Mouse (Mus musculus): ENCODE data around the gene C130050O18Rik. TPM values are rescaled to one million over a fixed set of nuclear protein-coding genes. Genes with fewer than 3 reads are reported as not detected.

Gene C130050O18Rik
- polyA plus RNA-seq, 1 experiment = not detected

- Histone ChIP-seq H3K4me3 (ENCODE audit: insufficient read depth, low read depth, low read length) (no peak overlapping the region), H3K27ac (replicated peaks; ENCODE audit: low read depth, low read length) (peak overlapping the region; percentile 40), H3K4me1 (ENCODE audit: control insufficient read depth, insufficient read depth, insufficient read length, low read length) (peaks cover 50% of the 10 kb centered on the region)
Measured at GRCm38 (mm10) chr5:139373889-139374444, 31.1 kb upstream of the C130050O18Rik start.

DNA sequence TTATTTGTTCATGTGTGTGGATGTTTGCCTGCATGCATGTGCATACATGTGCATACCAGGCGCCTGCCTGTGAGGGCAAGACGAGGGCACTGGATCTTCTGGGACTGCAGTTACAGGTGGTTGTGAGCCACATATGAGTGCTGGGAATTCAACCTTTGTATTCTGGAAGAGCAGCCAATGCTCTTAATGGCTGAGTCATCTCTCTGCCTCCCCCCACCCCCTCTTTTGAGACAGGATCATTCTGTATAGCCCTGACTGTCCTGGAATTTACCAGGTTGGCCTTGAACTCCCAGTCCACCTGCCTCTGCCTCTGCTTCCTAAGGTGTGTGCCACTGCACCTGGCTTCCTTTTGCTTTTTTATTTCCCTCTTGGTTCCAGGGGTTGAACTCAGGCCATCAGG is 30.2 kb upstream of the C130050O18Rik start:
- H3K4me3 ChIP-seq (ENCODE audit: insufficient read depth, low read depth, low read length) = no peak overlapping the region
- H3K27ac ChIP-seq (replicated peaks; ENCODE audit: low read depth, low read length) = no peak overlapping the region
- peaks cover 58% of the 10 kb centered on the region for H3K4me1 ChIP-seq (ENCODE audit: control insufficient read depth, insufficient read depth, insufficient read length, low read length)

DNA sequence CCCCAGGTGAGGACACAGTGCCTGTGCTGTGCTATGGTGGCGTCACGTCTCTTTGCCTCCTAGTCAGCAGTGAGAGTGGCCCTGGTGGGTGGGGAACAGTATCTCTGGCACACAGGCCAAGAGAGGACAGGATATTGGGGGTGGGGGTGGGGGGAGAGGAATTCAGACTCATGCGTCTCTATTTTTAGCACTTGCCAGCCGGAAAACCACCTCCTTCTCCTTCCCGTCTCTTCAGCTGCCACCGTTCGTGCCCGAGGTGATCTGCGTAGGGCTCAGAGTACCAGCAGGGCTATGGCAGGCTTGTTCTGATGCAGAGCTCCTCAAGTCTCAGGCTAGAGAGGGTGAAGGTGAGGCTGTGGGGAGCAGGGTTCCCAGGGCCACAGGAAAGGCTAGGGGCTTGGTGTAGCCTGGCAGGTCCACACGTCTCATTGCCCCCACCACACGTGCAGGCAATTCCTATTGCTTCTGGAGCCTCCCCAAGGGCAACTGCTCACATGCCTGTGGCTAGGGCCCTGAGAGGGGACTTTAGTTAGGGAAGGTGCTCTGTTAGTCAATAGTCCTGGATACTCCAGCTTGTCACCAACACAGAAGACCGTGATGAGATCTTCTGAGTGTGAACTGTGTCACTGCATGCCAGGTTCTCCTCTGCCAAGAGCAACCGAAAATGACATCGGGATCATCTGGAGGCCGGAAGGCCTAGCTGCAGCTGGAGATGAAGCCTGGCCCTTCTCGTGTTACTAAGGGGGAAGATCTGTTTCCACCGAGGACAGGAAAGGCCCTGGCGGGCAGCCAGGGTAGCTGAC is 27.4 kb upstream of the C130050O18Rik start, which contains the start of gene Gpr146:
Gpr146 (plus strand) TSS at position 230 of the 803 bp plus-strand sequence.
- Histone ChIP-seq H3K27ac (replicated peaks; ENCODE audit: low read depth, low read length) (peak within 1 kb of the TSS; percentile 95), H3K4me3 (ENCODE audit: insufficient read depth, low read depth, low read length) (no peak within 1 kb of the TSS), H3K4me1 (ENCODE audit: control insufficient read depth, insufficient read depth, insufficient read length, low read length) (peaks cover 50% of the 10 kb centered on the region)

DNA sequence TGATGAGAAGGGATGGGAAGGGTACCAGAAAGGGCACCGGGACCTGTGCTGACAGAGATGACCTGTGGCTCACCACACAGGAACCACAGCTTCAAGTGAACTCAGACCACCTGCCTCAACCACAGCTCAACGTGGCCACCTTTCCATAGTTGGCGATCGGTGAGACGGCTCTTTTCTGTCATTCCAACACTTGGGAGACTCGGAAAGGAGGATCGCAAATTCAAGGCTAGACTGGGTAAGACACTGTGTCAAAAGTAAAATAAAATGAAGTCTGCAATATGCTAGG is 26.9 kb upstream of the C130050O18Rik start:
- no peak overlapping the region for H3K4me3 ChIP-seq (ENCODE audit: insufficient read depth, low read depth, low read length)
- H3K4me1 ChIP-seq (ENCODE audit: control insufficient read depth, insufficient read depth, insufficient read length, low read length) = peaks cover 52% of the 10 kb centered on the region
- peak overlapping the region; percentile 95 for H3K27ac ChIP-seq (replicated peaks; ENCODE audit: low read depth, low read length)

DNA sequence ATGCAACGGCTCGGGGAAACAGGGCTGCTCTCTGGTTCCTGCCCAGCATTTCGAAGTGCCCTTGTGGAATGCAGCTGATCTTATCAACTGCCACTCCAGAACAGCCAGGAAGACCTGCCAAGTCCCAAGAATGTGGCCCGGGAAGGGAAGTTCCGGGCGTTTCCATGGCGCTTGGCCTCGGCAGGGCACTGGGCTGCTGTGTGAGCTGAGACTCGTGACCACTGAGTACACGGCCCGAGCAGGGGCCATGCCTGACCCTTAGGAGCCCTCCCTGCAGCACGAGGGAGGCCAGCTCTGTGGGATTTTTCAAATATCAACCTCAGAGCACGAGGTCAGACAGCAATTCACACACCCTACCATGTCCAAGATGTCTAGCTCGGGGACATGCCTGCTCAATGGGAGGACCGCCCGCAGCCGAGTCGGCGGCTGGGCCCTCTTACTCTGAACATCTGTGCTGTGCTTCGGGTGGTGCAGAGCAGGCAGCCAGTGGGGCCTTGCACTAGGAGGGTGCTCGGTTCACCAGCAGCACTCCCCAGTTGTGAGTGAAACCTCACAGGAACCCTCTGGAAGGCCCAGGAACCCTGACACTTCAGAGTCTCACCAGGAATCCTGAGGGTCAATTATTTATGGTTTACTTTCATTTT is 26.0 kb upstream of the C130050O18Rik start:
- peak overlapping the region; percentile 95 for H3K27ac ChIP-seq (replicated peaks; ENCODE audit: low read depth, low read length)
- peaks cover 58% of the 10 kb centered on the region for H3K4me1 ChIP-seq (ENCODE audit: control insufficient read depth, insufficient read depth, insufficient read length, low read length)
- no peak overlapping the region for H3K4me3 ChIP-seq (ENCODE audit: insufficient read depth, low read depth, low read length)

DNA sequence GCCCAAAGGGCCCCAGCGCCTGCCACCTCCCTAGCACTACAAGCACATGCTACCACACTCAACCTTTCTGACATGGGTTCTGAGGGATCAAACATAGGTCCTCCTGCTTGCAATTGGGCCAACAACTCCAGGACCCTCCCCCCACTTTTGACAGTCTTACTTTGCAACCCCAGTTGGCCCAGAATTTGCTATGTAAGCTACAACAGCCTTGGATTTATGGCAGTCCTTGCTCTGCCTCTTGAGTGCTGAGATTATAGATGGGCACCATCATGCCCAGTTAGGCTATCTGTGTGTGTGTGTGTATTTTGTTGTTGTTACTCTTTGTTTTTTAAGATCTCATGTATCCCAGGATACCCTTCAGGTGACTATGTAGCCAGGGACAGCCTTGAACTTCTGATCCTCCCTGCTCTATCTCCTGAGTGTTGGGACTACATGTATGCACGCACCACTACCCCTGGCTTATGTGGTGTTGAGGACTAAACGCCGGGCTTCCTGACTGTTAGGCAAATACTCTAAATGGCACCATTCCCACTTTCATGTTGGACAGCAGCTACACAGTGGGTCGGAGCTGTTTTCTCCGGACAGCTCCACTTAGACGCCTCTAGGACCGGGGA is 25.2 kb upstream of the C130050O18Rik start:
- peaks cover 57% of the 10 kb centered on the region for H3K4me1 ChIP-seq (ENCODE audit: control insufficient read depth, insufficient read depth, insufficient read length, low read length)
- peak overlapping the region; percentile 47 for H3K4me3 ChIP-seq (ENCODE audit: insufficient read depth, low read depth, low read length)
- H3K27ac ChIP-seq (replicated peaks; ENCODE audit: low read depth, low read length) = peak overlapping the region; percentile 95

DNA sequence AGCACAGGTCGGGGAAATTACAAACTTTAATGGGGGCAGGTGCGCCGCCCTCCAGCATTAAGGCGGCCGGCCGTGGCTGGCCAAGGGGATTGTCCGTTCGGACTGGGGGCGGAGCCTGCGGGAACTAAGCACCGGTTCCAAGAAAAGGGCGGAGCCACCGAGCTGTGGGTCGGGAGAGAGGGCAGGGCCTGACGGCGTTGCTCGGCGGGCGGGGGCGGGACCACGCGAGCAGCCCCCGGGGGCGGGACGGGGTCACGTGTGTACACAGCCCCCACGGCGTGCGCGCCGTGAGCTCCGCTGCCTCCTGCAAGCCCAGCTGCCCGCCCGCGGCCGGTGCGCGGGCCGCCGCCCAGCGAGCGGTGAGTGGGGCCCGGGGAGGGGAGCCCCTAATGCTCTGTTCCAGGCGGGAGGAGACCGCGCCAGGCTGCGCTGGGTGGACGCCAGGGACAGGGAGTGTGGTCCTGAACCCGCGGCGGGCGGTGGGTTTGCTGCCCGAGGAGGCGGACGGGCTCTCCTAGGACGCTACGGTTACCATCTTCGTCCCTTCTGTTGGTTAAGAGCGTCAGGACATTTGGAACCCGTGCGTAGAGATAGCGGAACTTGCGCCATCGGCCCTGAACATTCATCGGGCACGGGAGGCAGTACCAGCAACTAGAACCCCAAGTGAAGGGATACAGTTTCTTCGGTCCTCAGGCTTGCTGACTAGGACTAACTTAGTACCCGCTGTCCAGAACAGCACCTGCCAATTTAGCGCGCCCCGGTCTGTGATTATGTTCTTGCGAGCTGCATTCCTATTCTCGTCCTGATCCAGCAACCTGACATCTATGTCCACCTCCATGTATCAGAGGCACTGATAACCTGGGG is 24.5 kb upstream of the C130050O18Rik start:
- Histone ChIP-seq H3K4me1 (ENCODE audit: control insufficient read depth, insufficient read depth, insufficient read length, low read length) (peaks cover 64% of the 10 kb centered on the region), H3K4me3 (ENCODE audit: insufficient read depth, low read depth, low read length) (peak overlapping the region; percentile 96), H3K27ac (replicated peaks; ENCODE audit: low read depth, low read length) (peak overlapping the region; percentile 96)

- Histone ChIP-seq H3K4me3 (ENCODE audit: insufficient read depth, low read depth, low read length) (peak overlapping the region; percentile 96), H3K4me1 (ENCODE audit: control insufficient read depth, insufficient read depth, insufficient read length, low read length) (peaks cover 64% of the 10 kb centered on the region), H3K27ac (replicated peaks; ENCODE audit: low read depth, low read length) (peak overlapping the region; percentile 96)
Measured at GRCm38 (mm10) chr5:139381586-139382513, 23.2 kb upstream of the C130050O18Rik start.

DNA sequence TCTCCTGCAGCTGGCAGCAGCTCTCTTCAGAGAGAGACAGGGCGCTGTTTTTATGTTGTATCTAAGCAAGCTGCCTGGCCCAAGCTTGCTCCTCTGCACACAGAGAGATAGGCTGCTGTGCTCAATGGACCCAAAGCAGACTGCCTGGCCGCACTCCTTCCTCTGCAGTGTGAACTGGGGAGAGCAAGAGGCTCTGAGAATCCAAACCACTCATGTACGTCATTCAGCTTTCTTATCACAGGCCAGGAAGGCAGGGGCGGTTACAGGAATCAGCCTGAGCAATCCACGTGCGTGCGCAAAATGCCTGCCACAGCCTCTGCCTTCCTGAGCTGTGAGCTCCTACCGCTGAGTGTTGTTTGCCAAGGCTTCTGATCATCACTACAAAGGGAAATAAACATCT is 22.3 kb upstream of the C130050O18Rik start:
- Histone ChIP-seq H3K4me1 (ENCODE audit: control insufficient read depth, insufficient read depth, insufficient read length, low read length) (peaks cover 68% of the 10 kb centered on the region), H3K4me3 (ENCODE audit: insufficient read depth, low read depth, low read length) (peak overlapping the region; percentile 96)

GRCm38 (mm10) chr5:139383234-139383633 is 21.8 kb upstream of the C130050O18Rik start:
- H3K4me1 ChIP-seq (ENCODE audit: control insufficient read depth, insufficient read depth, insufficient read length, low read length) = peaks cover 66% of the 10 kb centered on the region
- H3K4me3 ChIP-seq (ENCODE audit: insufficient read depth, low read depth, low read length) = peak overlapping the region; percentile 96
- peak overlapping the region; percentile 96 for H3K27ac ChIP-seq (replicated peaks; ENCODE audit: low read depth, low read length)

More for the DNA sequence above, 22.3 kb upstream of the C130050O18Rik start:
- peak overlapping the region; percentile 96 for H3K27ac ChIP-seq (replicated peaks; ENCODE audit: low read depth, low read length)

- peak overlapping the region; percentile 96 for H3K27ac ChIP-seq (replicated peaks; ENCODE audit: low read depth, low read length)
- H3K4me1 ChIP-seq (ENCODE audit: control insufficient read depth, insufficient read depth, insufficient read length, low read length) = peaks cover 61% of the 10 kb centered on the region
- H3K4me3 ChIP-seq (ENCODE audit: insufficient read depth, low read depth, low read length) = peak overlapping the region; percentile 24; the same call in 1 of the 2 replicates
Measured at GRCm38 (mm10) chr5:139384531-139384930, 20.5 kb upstream of the C130050O18Rik start.

DNA sequence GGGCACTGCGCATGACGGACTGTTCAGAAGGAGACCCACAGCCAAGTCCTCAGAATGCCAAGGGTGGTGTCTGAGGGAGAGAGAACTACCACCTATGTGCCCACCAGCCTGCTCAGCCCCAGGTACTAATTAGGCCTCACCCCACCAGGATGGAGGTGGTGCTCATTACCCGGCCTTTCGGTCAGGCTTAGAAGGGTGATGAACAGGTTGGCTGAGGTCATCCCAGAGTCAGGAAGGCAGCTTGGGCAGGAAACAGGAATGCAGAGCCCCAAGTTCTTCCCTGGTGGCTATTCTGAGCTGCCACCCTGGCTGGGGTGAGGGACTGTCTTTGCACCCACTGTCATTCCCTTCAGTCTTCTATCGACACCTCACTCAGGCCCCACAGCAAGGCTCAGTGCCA is 19.0 kb upstream of the C130050O18Rik start:
- peak overlapping the region; percentile 96 for H3K27ac ChIP-seq (replicated peaks; ENCODE audit: low read depth, low read length)
- no peak overlapping the region for H3K4me3 ChIP-seq (ENCODE audit: insufficient read depth, low read depth, low read length)
- peaks cover 66% of the 10 kb centered on the region for H3K4me1 ChIP-seq (ENCODE audit: control insufficient read depth, insufficient read depth, insufficient read length, low read length)

DNA sequence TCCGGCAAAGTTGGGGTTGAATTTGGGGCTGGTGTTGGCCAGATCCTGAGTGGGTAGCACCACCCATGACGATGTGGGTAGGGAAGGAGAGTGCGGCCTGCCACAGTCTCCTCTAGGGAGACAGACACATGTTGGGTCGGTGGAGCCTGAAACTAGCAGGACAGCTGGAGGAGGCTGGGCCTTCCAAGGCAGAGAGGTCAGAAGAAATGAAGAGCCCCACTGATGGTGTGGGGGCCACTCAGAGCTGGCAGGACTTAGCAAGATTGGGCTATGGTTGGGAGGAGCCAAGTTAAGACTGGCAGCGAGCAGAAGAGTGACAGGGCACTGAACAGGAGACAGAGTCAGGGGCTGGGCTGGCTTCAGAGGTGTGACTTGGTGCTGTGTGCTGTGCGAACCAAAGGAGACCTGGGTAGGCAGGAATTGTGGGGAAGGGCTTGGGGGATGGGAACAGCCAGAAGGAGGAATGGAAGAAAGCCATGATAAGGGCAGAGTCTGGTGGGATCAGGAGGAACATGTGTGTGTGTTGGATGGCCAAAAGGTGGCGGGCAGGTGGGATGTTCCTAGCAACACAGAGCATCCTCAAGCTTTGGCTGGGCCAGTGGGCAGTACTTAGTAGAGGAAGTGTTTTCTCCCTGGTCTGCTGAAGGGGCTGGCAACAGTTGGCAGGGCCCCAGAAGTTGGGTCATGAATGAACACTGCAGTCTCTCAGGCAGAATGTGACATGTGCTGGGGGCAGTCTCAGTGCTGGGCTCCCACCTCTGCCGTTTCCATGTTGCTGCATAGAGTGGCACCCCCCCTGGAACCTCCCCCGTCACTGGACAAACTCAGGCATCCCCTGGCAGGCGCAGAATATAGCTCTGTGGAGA is 17.5 kb upstream of the C130050O18Rik start:
- Histone ChIP-seq H3K4me3 (ENCODE audit: insufficient read depth, low read depth, low read length) (no peak overlapping the region), H3K4me1 (ENCODE audit: control insufficient read depth, insufficient read depth, insufficient read length, low read length) (peaks cover 72% of the 10 kb centered on the region), H3K27ac (replicated peaks; ENCODE audit: low read depth, low read length) (peak overlapping the region; percentile 96)
